Mouse (Mus musculus): Measurements from ENCODE around the gene Tgm4. TPM values are rescaled to one million over a fixed set of nuclear protein-coding genes. Genes with fewer than 3 reads are reported as not detected.

The Tgm4 gene
- total RNA-seq (2014; fragmentation: Nextera tagmentation) (2.1 TPM in 1 of 2 replicates, not detected in the other), total RNA-seq (2017) (0.05 TPM in 1 of 2 replicates, not detected in the other)

DNA sequence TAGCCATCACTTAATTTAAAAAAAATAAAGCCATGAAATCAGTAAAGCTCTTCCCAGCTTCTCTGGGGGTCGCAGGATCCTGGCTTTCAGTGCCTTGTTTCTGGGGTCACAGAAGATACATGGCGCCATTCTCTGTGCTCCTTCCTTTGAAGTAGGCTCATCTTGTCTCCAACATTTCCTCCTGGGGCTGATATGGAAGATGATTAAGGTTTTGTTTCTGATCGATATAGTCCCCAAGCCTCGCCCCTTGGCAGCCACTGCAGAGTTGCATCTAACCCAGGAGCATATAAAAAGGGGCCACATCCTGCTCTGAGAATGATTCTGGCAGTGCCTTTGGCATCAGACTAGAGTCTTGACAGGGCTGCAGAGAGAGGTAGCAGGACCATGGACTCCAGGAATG is at the start of gene Tgm4:
Gene Tgm4, plus strand, starts transcription at position 301 of the 400 bp plus-strand sequence.
- no peak for ATAC-seq (replicated peaks; ENCODE audit: poor library complexity, severe bottlenecking)

DNA sequence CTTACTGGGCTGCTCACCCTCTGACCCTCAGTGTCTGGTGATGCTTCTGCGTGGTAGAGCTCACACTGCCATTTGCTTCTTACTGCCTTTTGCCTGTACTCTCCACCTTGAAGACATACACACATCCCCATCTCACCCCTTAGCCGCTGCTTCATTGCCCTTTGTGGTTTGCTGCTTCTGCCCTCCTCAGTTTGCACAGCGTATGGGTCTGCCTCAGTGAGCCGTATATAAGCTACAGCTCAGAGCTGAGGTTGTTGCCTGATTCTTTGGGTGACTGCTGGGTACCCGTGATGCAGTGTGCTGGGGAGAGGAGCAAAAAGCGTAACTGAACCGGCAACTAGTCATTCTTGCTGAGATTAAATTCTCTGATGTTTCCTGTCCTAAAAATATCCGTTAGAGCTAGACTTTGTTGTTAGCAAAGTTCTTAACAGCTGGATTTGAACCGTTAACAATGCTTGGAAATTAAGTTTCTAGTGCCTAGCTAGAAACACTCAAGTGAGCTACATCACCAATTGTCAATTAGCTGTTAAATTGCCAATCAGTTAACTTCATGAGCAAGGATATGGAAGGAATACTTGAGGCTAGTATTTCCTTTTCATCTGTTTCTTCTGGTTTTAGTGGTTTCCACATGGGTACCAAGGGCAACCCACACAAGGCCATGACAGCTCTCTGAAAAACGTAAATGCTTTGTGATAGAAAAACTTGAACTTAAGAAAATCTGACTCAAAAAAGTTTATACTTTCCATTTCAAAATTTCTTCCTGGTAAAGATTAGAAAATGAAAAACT is 35.9 kb upstream of the Tgm4 start:
- ATAC-seq (replicated peaks; ENCODE audit: poor library complexity, severe bottlenecking) = no peak

DNA sequence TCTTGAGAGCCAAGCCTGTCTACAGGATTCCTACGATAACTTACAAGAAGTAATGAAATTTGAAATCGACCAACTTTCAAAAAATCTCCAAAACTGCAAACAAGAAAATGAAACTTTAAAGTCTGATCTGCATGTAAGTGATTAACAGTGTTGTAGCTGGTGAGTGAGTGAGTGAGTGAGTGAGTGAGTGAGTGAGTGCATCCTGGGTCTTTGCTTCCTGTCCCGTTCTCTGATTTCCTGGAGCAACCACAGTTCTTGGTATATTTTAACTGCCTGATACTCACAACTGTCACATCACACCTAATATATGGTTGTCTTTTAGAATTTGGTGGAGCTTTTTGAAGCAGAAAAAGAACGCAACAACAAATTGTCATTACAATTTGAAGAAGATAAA is 35.3 kb upstream of the Tgm4 start:
- no peak for ATAC-seq (replicated peaks; ENCODE audit: poor library complexity, severe bottlenecking)

DNA sequence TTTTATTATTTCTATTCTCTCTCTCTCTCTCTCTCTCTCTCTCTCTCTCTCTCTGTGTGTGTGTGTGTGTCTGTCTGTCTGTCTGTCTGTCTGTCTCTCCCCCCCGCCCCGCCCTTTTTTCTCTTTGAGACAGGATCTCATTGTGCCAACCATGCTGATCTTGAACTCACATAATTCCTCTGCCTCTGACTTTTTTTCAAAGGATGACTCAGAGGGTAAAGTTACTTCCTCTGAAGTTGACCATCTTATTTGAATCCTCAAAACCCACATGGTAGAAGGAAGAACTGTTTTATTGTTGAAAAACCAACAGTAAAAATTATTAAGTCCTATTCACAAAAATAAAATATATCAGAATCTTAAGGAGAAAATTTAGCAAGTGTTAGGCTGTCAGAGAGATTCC is 29.8 kb upstream of the Tgm4 start:
- ATAC-seq (replicated peaks; ENCODE audit: poor library complexity, severe bottlenecking) = no peak

DNA sequence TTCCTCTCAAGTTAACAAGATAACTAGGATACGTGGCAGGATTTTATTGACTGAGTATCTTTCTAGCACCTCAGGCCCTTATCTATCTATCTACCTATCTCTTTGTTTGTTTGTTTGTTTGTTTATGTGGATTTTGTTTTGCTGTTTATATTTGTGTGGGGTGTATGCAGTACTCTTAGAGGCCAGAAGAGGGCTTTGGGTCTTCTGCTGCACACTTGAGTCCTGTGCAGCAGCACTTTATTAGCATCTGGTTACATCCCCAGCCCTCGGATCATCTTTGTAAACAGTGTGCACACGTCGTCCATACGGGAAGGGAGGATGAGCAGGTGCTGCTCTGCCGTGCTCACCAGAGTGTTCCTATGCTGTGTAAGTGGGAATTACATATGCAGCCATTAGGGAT is 28.5 kb upstream of the Tgm4 start:
- ATAC-seq (replicated peaks; ENCODE audit: poor library complexity, severe bottlenecking) = no peak; the same call in 1 of the 2 replicates

DNA sequence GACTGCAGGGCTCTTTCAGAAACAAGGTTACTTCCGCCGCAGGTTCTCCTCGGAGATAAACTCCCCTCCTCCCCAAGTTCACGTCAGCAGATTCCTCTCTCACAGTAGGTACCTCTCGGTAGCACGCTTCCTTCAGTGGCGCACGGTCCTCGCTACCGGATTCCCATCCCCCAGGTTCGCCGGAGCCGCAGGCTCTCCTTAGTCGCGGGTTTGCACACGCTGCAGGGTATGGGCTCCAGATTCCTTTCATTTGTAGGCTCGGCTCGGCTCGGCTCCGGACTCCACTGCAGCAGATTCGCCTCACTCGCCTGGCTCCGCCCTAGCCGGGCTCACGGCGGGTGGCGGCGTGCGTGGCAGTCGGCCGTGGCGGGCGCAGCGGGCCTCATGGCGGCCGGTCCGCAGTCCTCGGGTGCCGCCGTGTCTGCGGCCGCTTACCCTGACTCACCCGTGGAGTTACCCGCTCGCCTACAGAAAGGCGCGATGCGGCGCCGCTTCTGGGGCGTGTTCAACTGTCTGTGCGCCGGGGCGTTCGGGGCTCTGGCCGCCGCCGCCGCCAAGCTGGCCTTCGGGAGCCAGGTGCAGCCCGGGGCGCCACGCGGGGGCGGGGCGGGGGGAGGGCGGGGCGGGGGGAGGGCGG is 13.4 kb upstream of the Tgm4 start, which contains the start of gene Tmem42:
Gene Tmem42, plus strand, starts transcription at position 332 of the 637 bp plus-strand sequence.
- peak; percentile 85 for ATAC-seq (replicated peaks; ENCODE audit: poor library complexity, severe bottlenecking)

DNA sequence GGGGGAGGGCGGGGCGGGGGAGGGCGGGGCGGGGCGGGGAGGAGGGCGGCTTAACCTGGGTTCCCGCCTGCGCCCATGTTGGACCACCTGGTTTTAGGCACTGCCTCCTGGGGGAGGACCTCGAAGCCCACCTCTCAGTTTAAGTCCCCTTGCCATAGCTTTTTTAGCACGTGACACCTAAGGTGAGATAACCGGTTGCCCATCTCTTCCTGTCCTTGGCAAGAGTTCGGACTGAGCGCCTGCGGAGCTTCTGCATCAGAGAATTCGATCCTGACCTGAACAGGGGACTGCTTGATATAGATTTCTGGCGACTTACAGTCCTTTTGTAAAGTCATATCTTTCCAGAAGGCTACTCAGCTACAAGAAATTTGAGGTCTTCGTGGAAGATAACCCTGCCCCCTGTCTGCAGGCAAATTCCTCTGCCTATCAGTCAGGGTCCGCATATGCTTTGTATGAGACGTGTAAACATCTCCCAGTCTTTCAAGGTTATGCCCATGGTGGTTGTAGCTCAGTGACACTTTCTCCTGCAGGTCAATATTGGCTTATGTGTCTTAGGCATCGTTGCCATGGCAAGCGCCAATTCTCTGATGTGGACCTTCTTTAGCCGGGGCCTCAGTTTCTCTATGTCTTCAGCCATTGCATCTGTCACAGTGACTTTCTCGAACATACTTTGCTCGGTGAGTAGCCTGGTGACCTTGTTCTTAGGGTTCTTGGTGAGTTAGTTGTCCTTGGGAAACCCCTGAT is 12.7 kb upstream of the Tgm4 start:
- peak; percentile 29; the same call in 1 of the 2 replicates for ATAC-seq (replicated peaks; ENCODE audit: poor library complexity, severe bottlenecking)

DNA sequence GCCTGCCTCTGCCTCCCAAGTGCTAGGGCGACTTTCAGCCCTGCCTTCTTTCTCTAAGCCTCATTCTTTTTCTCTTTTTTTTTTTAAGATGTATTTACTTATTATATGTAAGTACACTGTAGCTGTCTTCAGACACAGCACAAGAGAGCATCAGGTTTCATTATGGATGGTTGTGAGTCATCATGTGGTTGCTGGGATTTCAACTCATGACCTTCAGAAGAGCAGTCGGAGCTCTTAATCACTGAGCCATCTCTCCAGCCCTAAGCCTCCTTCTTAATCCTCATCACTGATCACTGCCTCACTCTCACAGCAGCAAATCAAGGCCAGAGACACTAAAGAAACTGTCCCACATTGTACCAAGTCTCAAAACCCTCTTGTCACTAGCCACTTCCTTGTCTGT is 10.3 kb upstream of the Tgm4 start:
- ATAC-seq (replicated peaks; ENCODE audit: poor library complexity, severe bottlenecking) = no peak

DNA sequence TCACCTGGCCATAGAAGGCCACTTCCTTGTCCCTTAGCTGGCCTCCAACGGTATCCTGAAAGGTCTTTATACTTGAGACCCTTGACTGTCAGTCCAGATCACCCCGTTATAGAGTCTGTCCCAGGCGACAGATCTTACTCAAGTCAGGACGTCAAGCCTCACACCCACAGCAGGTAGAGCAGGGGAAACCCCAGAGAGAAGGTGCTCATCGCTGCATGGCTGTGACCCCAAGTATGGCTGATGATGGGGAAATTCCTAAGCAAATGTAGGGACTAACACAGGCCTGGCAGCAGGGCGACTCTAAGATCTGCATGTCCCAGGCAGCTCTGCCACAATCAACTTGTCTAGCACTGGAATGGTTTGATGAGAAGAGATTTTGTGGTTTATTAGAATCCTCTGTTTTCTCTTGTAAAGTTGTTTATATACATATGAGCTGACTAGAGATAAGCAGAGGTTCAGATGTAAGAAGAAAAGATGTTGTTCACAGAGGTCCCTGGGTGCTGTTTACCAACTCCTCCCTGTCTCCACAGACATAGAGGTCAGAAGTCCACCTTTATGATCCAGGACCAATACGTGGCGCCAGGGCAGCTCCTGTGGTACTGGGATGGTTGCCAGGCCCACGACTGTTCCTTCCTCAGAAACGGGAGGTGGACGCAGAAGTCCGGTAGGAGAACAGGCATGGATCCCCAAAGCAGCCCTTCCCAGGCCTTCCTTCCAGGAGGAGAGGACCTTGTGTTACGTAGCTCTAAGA is 2.9 kb upstream of the Tgm4 start:
- ATAC-seq (replicated peaks; ENCODE audit: poor library complexity, severe bottlenecking) = no peak

DNA sequence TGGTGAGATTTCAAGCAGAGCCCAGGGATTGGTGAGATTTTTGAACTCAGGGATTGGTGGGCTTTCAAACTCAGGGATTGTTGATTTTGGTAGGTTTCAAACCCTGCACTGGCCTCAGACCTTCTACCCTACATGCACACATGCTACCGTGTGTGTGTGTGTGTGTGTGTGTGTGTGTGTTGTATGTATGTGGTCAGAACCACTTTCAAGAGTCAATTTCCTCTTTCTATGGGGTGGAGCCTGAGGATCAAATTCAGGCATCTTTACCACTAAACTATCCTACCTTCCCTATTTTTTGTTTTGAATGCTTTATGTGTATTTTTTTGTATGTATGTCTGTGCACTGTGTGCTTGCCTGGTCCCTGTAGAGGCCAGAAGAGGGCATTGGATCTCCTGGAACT is 13.1 kb downstream of the Tgm4 start:
- ATAC-seq (replicated peaks; ENCODE audit: poor library complexity, severe bottlenecking) = peak; percentile 88

DNA sequence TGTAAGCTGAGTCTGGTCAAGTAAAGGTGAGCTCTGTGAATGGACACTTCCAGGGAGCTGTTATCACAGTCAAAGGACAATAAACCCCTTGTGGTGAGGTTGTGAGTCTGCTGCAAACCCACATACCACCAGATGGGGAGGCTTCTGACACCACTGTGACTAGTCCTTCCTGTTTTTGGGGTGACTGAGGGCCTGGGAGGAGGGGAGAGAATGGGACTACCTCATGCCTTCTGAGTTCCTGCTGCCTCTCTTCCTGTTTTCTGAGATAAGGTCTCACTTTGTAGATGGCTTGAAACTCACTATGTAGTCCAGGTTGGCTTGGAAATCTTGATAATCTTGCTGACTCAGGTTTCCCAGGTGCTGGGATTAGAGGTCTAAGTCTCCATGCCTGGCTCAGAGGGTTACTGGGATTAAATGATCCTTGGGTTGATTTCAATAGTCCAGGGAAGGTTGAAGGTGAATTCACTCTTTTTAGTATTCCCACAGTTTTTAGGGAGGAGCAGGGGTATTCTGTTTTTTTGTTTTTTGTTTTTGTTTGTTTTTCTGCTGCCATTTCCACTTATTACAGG is 24.3 kb downstream of the Tgm4 start:
- ATAC-seq (replicated peaks; ENCODE audit: poor library complexity, severe bottlenecking) = peak; percentile 100

DNA sequence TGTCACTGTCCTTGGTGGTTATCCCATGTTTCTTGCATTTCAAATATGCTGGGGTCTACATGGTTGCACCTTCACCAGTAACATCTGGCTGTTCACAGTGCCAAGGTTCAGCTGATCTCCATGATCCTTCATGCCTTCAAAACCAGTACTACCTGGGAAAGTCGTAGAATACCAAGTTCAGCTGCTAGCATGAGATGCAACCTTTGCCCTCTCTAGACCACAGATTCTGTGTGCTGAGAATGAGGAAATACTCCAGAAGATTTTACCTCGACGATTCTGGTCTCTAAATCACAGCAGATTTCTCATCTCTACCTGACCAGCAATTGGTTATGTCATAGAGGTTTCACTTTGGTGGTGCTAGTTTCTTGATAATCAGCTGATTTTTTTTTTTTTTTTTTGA is 25.6 kb downstream of the Tgm4 start:
- no peak for ATAC-seq (replicated peaks; ENCODE audit: poor library complexity, severe bottlenecking)

DNA sequence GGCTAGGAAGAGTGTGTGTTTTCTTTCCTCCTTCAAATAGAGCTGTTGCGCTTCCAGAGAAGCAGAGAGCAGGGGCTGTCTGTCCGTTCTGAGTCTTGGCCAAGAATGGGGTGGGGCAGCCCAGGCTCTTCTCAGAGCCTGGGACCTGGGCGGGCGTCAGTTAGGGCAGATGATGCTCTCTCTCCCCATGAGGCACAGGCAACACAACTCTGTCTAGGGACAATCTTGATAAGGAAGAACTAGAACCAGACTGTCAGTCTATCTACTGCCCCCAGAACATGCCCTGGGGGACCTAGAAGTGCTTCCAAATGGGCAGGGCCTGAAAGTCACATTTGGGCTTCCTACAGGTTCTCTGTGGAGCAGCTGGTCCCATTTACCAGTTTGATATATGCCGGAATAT is 44.6 kb downstream of the Tgm4 start:
- no peak for ATAC-seq (replicated peaks; ENCODE audit: poor library complexity, severe bottlenecking)

DNA sequence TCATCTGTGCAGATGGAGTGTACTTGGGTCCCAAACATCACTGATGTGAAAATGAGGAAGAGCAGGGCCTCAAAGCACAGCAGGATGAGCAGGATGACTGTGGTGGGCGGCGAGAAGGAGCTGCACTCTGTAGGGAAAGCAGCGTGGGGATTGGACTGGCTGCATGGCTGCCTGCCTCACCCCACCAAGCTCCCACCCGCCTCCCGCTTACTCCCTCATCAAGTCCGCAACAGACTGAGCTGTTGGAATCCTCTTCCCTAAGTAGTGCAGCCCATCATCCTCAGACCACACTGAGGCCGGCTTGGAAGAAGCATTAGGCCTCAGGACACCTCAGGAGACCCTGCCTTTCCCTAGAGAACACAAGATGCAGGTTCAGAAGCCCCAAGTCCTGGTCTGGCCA is 45.8 kb downstream of the Tgm4 start:
- ATAC-seq (replicated peaks; ENCODE audit: poor library complexity, severe bottlenecking) = no peak

DNA sequence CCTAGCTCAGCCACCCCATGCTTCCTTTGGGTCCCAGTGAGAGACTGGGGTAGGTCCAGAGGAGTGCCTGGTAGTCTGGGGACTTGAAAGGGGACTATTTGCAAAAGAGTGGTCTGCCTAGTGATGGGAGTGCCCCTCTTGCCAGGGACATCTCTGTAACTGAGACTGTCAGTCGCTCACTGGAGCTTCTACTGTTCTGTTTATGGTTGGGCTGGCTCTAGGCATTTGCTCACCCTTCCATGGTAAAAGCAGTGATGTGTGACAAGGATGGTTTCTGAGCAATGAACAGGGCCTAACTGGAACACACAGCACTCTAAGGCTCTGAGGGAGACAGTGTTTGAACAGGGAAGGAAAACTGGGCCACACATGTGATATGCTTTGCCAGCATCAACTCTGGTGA is 46.3 kb downstream of the Tgm4 start:
- ATAC-seq (replicated peaks; ENCODE audit: poor library complexity, severe bottlenecking) = no peak

DNA sequence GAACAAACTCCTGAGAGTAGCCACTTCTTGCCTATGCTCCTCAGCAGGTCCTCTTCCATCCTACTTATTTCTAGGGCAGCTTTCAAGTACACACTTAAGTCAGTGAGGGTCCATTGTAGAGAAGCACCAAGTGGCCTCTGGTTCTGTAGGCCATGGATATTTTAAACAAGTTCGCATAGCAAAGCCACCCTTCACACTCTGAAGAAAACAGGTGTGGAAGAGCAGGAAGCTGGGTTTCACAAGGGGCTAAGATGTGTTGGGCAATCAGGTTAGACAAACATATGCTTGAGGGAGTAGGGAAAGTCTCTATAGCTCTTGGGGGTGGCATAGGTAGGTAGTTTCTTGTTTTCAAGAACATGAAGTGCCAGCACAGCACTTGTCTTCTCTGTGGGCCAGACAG is 50.8 kb downstream of the Tgm4 start:
- ATAC-seq (replicated peaks; ENCODE audit: poor library complexity, severe bottlenecking) = peak; percentile 45

DNA sequence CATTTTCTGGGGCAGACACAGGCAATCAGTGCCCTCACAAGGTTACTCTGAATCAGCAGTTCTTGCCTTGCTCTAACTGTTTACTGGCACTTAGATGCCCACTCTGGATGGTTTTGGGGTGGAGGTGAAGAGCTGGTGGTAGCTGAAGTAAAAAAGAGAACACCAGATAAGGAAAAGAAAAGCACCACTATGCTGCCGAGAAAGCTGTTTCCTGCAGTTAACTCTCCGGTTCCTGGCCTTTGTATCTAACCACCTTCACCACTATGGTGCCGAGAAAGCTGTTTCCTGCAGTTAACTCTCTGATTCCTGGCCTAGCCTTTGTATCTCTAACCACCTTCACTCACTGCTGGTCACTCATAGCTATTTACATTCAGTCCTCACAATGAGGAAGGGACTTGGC is 53.0 kb downstream of the Tgm4 start:
- no peak for ATAC-seq (replicated peaks; ENCODE audit: poor library complexity, severe bottlenecking)

DNA sequence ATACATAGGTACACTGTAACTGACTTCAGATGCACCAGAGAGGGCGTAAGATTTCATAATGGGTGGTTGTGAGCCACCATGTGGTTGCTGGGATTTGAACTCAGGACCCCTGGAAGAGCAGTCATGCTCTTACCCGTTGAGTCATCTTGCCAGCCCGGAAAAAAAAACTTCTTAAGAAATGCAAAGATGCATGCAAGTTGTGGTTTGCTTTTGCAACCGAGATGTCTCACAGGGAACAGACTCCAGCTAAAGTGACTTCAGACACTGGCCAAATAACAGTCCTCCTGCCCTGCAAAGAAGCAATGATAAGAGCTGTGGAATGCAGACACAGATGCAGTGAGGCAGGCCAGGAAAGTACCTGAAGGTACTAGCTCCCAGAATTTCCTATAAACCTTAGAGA is 56.3 kb downstream of the Tgm4 start:
- peak; percentile 64 for ATAC-seq (replicated peaks; ENCODE audit: poor library complexity, severe bottlenecking)

DNA sequence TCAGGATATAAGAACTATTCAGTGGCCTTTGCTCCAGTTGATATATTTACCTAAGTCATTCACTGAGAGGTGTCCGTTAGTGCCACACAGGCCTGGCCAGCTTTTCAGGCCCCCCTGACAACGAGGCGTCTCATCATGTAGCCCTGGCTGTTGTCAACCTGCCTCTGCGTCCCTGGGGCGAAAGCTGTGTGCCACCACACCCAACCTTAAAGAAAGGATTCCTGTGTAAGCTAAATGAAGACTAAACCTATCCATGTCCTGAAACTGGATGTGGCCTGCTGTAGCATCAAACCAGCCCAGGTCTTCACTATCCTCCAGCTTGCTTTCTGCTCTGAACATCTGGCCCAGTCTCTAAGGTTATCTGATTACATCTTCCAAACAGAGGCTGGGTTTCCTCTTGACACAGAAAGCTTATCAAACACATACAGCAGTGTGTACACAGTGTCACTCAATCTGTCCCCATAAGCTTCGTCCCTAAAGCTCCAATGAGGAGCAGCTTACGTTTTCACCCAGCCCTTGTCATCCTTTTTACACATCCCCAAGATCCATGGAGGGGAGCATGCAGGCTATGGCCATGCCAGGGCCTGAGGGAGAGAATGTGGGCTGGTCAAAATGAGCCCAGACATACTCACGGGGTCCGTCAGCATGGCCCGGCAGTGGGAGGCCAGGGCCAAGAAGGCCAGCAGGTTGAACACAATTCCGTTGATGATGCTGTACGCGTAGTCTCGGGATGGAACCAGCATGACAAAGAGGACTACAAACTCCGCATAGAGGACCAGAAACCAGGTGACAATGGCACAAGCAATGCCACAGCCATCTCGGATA is 65.3 kb downstream of the Tgm4 start:
- ATAC-seq (replicated peaks; ENCODE audit: poor library complexity, severe bottlenecking) = no peak
